Mouse (Mus musculus): ENCODE results near the gene Rgs17. TPM values are rescaled to one million over a fixed set of nuclear protein-coding genes. Genes with fewer than 3 reads are reported as not detected.
A peak's percentile ranks its signal among the peaks of the same experiment; 100 is the strongest.
"Not testable (repeated sequence)": the region's sequence is repeated elsewhere in the genome, so short reads cannot be mapped to it uniquely, and the experiment has no call there.

Gene Rgs17
- polyA plus RNA-seq (2014; fragmentation: Nextera tagmentation; extraction: Ambion mirVana) = 0.56 and 0.66 TPM in 2 replicates

DNA sequence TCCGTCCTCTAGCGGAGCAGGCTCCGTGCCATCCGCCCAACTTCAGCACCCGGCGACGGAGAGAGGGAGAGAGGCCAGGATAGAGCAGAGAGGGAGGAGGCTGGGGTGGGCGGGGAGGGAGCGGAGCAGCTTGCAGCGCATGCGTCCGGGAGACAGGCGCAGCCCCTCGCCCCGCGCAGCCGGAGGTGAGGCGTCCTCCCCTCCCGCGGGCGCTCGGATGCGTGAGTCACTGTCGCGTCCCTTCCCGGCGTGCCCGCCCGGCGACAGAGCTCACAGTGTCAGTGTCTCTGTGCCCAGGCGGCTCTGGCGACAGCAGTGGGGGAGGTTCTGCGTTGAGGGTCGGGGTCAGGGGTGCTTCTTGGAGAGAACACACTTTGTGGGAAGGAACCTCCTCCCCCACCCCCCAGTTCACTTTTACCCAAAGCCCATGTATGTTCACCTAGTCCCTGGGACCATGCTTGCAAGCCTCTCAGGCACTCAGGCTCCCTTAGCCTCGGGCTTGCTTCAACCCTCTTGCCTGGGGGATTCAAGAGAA is at the start of gene Rgs17:
Gene Rgs17 (minus strand): TSS at position 107 of the 535 bp plus-strand sequence.
- DNase-seq (ENCODE audit: low spot score) = peak; percentile 77
- H3K4me1 ChIP-seq (ENCODE audit: control insufficient read depth, insufficient read depth, low read length) = peaks cover 4% of the 10 kb centered on the region; the same call in 1 of the 2 replicates
- peak within 1 kb of the TSS; percentile 66 for H3K4me3 ChIP-seq (ENCODE audit: low read depth, low read length)
- H3K9me3 ChIP-seq (replicated peaks; ENCODE audit: control insufficient read depth, low read length) = no peaks in the 10 kb centered on the region
- peak; percentile 96 for ATAC-seq (replicated peaks; ENCODE audit: insufficient number of reproducible peaks, low FRiP score, low TSS enrichment, low read depth)
- WGBS = 0% methylated on average over 19 of the region's 35 CpGs
- H3K27me3 ChIP-seq (ENCODE audit: control insufficient read depth, insufficient read depth, low read length) = peaks cover 4% of the 10 kb centered on the region; the same call in 1 of the 2 replicates
- H3K36me3 ChIP-seq (replicated peaks; ENCODE audit: control insufficient read depth, insufficient read depth, low read depth, low read length) = no peaks in the 10 kb centered on the region
- H3K27ac ChIP-seq (replicated peaks; ENCODE audit: low read depth, low read length) = no peak within 1 kb of the TSS
- peak within 1 kb of the TSS; percentile 98 for H3K4me2 ChIP-seq (ENCODE audit: low read depth, low read length)
- peak within 1 kb of the TSS; percentile 60 for H3K9ac ChIP-seq (replicated peaks; ENCODE audit: low read length)

DNA sequence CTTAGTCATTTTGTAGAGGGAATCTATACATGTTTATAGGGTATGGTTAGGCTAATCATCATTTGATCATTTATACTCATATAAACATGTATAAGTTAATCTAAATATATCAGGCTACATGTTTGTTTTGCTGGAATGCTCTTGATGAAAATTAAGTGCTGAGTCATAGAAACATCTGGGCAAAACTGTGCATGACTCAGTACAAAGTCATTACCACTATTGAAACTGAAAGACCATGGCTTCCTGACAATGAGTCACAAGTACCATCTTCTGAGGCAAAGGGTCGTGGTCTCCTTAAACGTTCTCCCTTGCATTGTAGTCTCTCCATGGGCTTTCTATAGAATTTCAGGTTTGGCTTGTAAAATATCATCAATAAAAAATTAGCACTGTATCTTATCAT is 45.5 kb upstream of the Rgs17 start:
- WGBS = 88% methylated on average over 2 of the region's 2 CpGs
- no peak overlapping the region for H3K4me3 ChIP-seq (ENCODE audit: low read depth, low read length)
- no peak overlapping the region for H3K9ac ChIP-seq (replicated peaks; ENCODE audit: low read length)
- H3K4me2 ChIP-seq (ENCODE audit: low read depth, low read length) = no peak overlapping the region
- H3K27me3 ChIP-seq (ENCODE audit: control insufficient read depth, insufficient read depth, low read length) = no peaks in the 10 kb centered on the region
- no peaks in the 10 kb centered on the region for H3K36me3 ChIP-seq (replicated peaks; ENCODE audit: control insufficient read depth, insufficient read depth, low read depth, low read length)
- H3K4me1 ChIP-seq (ENCODE audit: control insufficient read depth, insufficient read depth, low read length) = no peaks in the 10 kb centered on the region
- no peaks in the 10 kb centered on the region for H3K9me3 ChIP-seq (replicated peaks; ENCODE audit: control insufficient read depth, low read length)
- DNase-seq (ENCODE audit: low spot score) (no peak), ATAC-seq (replicated peaks; ENCODE audit: insufficient number of reproducible peaks, low FRiP score, low TSS enrichment, low read depth) (no peak)
- no peak overlapping the region for H3K27ac ChIP-seq (replicated peaks; ENCODE audit: low read depth, low read length)

DNA sequence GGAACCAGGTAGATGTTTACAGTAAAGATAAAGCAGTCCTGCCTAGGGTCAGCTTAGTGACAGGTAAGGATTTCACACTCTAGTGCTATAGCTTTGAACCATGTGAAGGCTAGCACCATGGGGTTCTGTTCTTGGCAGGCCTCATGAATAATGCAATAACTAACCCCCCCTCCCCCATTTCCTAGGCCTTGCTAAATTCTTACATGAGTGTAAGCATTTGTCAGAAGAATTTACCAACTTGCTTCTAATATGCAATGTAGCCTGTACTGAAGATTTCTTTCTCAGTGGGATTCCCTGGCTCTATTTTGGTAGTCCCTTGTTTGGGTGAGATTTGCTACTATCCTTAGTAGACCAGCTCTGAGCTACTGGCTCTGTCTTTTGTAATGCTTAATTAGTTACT is 31.6 kb upstream of the Rgs17 start:
- ATAC-seq (replicated peaks; ENCODE audit: insufficient number of reproducible peaks, low FRiP score, low TSS enrichment, low read depth); H3K4me2 ChIP-seq (ENCODE audit: low read depth, low read length); H3K9me3 ChIP-seq (replicated peaks; ENCODE audit: control insufficient read depth, low read length); H3K27me3 ChIP-seq (ENCODE audit: control insufficient read depth, insufficient read depth, low read length); H3K36me3 ChIP-seq (replicated peaks; ENCODE audit: control insufficient read depth, insufficient read depth, low read depth, low read length); H3K27ac ChIP-seq (replicated peaks; ENCODE audit: low read depth, low read length); H3K9ac ChIP-seq (replicated peaks; ENCODE audit: low read length); DNase-seq (ENCODE audit: low spot score); H3K4me3 ChIP-seq (ENCODE audit: low read depth, low read length); H3K4me1 ChIP-seq (ENCODE audit: control insufficient read depth, insufficient read depth, low read length): not testable (repeated sequence)

DNA sequence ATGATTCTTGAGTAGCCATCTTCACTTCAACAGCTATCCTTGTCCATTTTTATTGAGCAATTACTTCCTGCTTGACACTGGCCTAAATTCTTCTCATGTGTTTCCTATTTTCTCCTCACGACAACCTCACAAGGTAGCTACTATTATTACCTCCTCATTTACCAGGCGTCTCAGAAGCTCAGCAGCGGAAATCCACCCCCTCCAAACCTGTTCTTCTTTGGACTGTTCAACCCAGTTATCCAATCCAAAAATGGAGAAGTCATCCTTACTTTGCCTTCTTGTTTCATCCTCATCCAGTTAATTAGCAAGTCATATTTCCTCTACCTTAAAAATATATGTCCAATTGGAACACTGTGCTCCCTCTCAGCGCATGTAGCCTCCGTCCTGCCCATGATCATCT is 2.1 kb upstream of the Rgs17 start:
- 78% methylated on average over 5 of the region's 5 CpGs for WGBS
- no peak overlapping the region for H3K4me2 ChIP-seq (ENCODE audit: low read depth, low read length)
- peaks cover 4% of the 10 kb centered on the region; the same call in 1 of the 2 replicates for H3K4me1 ChIP-seq (ENCODE audit: control insufficient read depth, insufficient read depth, low read length)
- no peak overlapping the region for H3K27ac ChIP-seq (replicated peaks; ENCODE audit: low read depth, low read length)
- H3K9ac ChIP-seq (replicated peaks; ENCODE audit: low read length) = no peak overlapping the region
- DNase-seq (ENCODE audit: low spot score) (no peak), ATAC-seq (replicated peaks; ENCODE audit: insufficient number of reproducible peaks, low FRiP score, low TSS enrichment, low read depth) (no peak)
- H3K4me3 ChIP-seq (ENCODE audit: low read depth, low read length) = no peak overlapping the region
- H3K27me3 ChIP-seq (ENCODE audit: control insufficient read depth, insufficient read depth, low read length) = peaks cover 4% of the 10 kb centered on the region; the same call in 1 of the 2 replicates
- no peaks in the 10 kb centered on the region for H3K9me3 ChIP-seq (replicated peaks; ENCODE audit: control insufficient read depth, low read length)
- no peaks in the 10 kb centered on the region for H3K36me3 ChIP-seq (replicated peaks; ENCODE audit: control insufficient read depth, insufficient read depth, low read depth, low read length)

DNA sequence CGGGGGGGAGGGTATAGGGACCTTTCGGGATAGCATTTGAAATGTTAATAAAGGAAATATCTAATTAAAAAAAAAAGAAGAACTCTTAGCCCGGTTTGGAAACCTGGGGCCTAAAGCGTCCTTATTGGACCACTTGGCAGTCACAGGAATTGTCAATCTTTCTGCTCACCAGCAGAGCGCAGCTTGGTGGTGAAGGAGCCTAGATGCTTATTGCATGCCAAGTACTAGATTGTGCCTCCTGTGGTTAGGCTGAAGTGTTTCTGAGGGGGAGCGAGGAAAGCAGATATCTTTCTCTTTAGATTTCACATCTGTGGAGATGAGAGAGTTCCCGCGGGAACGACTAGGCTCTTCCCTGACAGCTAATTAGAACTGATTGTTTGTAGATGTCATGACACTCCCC is 896 bp upstream of the Rgs17 start:
- no peak for ATAC-seq (replicated peaks; ENCODE audit: insufficient number of reproducible peaks, low FRiP score, low TSS enrichment, low read depth)
- H3K36me3 ChIP-seq (replicated peaks; ENCODE audit: control insufficient read depth, insufficient read depth, low read depth, low read length) = no peaks in the 10 kb centered on the region
- 13% methylated on average over 9 of the region's 9 CpGs for WGBS
- no peak overlapping the region for H3K4me2 ChIP-seq (ENCODE audit: low read depth, low read length)
- no peaks in the 10 kb centered on the region for H3K9me3 ChIP-seq (replicated peaks; ENCODE audit: control insufficient read depth, low read length)
- H3K4me1 ChIP-seq (ENCODE audit: control insufficient read depth, insufficient read depth, low read length) = peaks cover 4% of the 10 kb centered on the region; the same call in 1 of the 2 replicates
- no peak overlapping the region for H3K27ac ChIP-seq (replicated peaks; ENCODE audit: low read depth, low read length)
- H3K27me3 ChIP-seq (ENCODE audit: control insufficient read depth, insufficient read depth, low read length) = peaks cover 4% of the 10 kb centered on the region; the same call in 1 of the 2 replicates
- H3K4me3 ChIP-seq (ENCODE audit: low read depth, low read length) = no peak overlapping the region
- no peak for DNase-seq (ENCODE audit: low spot score)
- H3K9ac ChIP-seq (replicated peaks; ENCODE audit: low read length) = no peak overlapping the region

DNA sequence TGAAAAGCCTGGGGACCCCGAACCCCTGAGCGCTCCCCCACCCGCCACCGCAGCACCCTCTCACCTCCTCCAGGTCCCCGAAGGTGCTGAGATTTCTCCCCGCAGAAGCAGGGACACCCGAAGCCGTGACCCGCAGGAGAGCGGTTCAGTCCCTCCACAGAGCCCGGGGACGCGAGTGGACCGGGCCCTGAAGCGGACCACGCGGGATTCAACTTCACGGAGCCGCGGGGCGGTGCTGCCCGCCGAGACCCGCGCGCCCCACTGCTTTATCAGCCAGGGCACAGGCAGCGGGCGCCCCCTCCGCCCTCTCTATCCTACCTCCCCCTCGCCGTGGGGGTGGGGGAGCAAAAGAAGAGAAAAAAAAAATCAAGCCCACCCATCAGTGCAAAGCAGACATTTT is 429 bp downstream of the Rgs17 start:
- Histone ChIP-seq H3K4me2 (ENCODE audit: low read depth, low read length) (peak overlapping the region; percentile 98), H3K4me3 (ENCODE audit: low read depth, low read length) (peak overlapping the region; percentile 66), H3K36me3 (replicated peaks; ENCODE audit: control insufficient read depth, insufficient read depth, low read depth, low read length) (no peaks in the 10 kb centered on the region), H3K27ac (replicated peaks; ENCODE audit: low read depth, low read length) (no peak overlapping the region), H3K9ac (replicated peaks; ENCODE audit: low read length) (peak overlapping the region; percentile 60), H3K9me3 (replicated peaks; ENCODE audit: control insufficient read depth, low read length) (no peaks in the 10 kb centered on the region), H3K27me3 (ENCODE audit: control insufficient read depth, insufficient read depth, low read length) (peaks cover 4% of the 10 kb centered on the region; the same call in 1 of the 2 replicates), H3K4me1 (ENCODE audit: control insufficient read depth, insufficient read depth, low read length) (peaks cover 4% of the 10 kb centered on the region; the same call in 1 of the 2 replicates)
- under 1% methylated on average over 31 of the region's 31 CpGs for WGBS
- DNase-seq (ENCODE audit: low spot score) (no peak), ATAC-seq (replicated peaks; ENCODE audit: insufficient number of reproducible peaks, low FRiP score, low TSS enrichment, low read depth) (no peak)

DNA sequence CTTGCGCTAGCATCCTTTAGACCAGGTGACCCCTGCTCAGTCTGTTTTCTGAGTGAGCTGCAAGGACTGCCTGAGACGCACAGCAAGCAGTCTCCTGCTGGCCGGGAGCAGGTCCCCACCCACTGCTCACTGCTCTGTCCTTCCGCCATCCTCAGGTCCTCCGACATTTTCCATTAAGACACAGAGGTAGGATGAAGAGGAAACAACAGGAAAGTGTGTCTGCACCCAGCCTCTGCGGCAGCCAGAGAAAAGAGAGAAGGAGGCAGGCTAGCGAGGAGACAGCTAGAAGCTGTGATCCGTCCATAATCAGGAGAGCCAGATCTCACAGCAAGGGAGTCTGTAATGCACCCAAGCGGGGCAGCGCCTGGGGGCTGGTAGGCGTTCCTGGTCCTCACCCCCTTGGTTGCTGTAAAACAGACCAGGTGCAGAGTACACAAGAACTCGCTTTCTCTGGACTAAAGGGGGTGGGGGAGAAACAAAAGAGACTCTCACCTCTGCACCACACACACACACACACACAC is 1.1 kb downstream of the Rgs17 start:
- H3K4me3 ChIP-seq (ENCODE audit: low read depth, low read length) = peak overlapping the region; percentile 66
- 3% methylated on average over 12 of the region's 12 CpGs for WGBS
- peak overlapping the region; percentile 98 for H3K4me2 ChIP-seq (ENCODE audit: low read depth, low read length)
- no peak overlapping the region for H3K27ac ChIP-seq (replicated peaks; ENCODE audit: low read depth, low read length)
- no peak for ATAC-seq (replicated peaks; ENCODE audit: insufficient number of reproducible peaks, low FRiP score, low TSS enrichment, low read depth)
- H3K9ac ChIP-seq (replicated peaks; ENCODE audit: low read length) = peak overlapping the region; percentile 25
- H3K27me3 ChIP-seq (ENCODE audit: control insufficient read depth, insufficient read depth, low read length) = peaks cover 4% of the 10 kb centered on the region; the same call in 1 of the 2 replicates
- peak; percentile 7 for DNase-seq (ENCODE audit: low spot score)
- H3K9me3 ChIP-seq (replicated peaks; ENCODE audit: control insufficient read depth, low read length) = no peaks in the 10 kb centered on the region
- H3K36me3 ChIP-seq (replicated peaks; ENCODE audit: control insufficient read depth, insufficient read depth, low read depth, low read length) = no peaks in the 10 kb centered on the region
- peaks cover 4% of the 10 kb centered on the region; the same call in 1 of the 2 replicates for H3K4me1 ChIP-seq (ENCODE audit: control insufficient read depth, insufficient read depth, low read length)

DNA sequence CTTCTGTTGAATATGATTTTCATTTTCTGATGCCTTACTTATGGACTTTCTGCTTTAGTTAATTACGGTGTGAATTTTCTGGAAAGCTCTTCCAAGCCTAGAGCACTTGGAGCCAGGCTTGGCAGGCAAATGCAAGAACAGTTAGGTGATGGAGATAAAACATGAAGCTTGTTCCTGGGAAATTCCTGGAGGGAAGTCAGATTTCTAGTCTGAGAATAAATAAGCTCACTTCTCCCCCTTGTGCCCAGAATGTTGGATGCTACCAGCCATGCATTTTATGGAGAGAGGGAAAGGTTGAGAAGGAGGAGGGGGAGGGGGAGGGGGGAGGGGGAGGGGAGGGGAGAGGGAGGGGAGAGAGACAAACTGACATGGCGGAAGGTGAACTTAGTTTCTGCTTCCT is 17.8 kb downstream of the Rgs17 start:
- Histone ChIP-seq H3K27ac (replicated peaks; ENCODE audit: low read depth, low read length) (no peak overlapping the region), H3K36me3 (replicated peaks; ENCODE audit: control insufficient read depth, insufficient read depth, low read depth, low read length) (no peaks in the 10 kb centered on the region), H3K4me3 (ENCODE audit: low read depth, low read length) (no peak overlapping the region), H3K9ac (replicated peaks; ENCODE audit: low read length) (no peak overlapping the region), H3K9me3 (replicated peaks; ENCODE audit: control insufficient read depth, low read length) (no peaks in the 10 kb centered on the region), H3K4me2 (ENCODE audit: low read depth, low read length) (no peak overlapping the region), H3K4me1 (ENCODE audit: control insufficient read depth, insufficient read depth, low read length) (no peaks in the 10 kb centered on the region), H3K27me3 (ENCODE audit: control insufficient read depth, insufficient read depth, low read length) (no peaks in the 10 kb centered on the region)
- DNase-seq (ENCODE audit: low spot score) (peak; percentile 9), ATAC-seq (replicated peaks; ENCODE audit: insufficient number of reproducible peaks, low FRiP score, low TSS enrichment, low read depth) (no peak)
- WGBS = 93% methylated on average over 2 of the region's 2 CpGs

Measured in embryonic facial prominence, embryonic 11.5 days (tissue).